Mouse (Mus musculus) erythroblast, embryonic 14.5 days (primary cell): Measurements from ENCODE around the gene Gm12248.

Experiments used
- GATA1 ChIP-seq: IDR thresholded peaks from 2 replicates; pipeline ENCODE4 v1.6.1; 2012; ENCODE audit warnings: low read length, inconsistent platforms, mixed read lengths
- TAL1 ChIP-seq: IDR thresholded peaks from 3 replicates; pipeline ENCODE4 v1.6.1; 2012; ENCODE audit warnings: low read length, inconsistent platforms, mixed read lengths

GRCm38 (mm10) chr11:58102581-58103343, 9.8 kb upstream of the Gm12248 start:
- no peak for TF ChIP-seq GATA1
- no peak for TF ChIP-seq TAL1
